Mouse (Mus musculus) c-Kit-negative CD71-positive TER-119-positive erythroid progenitor cells, embryonic 14.5 days (primary cell): ENCODE results near the gene Disp1.

ENCODE experiments used
- DNase-seq: peaks from one replicate; pipeline ENCODE4 v3.0.0-alpha.2; 2013; ENCODE audit warnings: low read depth, low spot score

Gene Disp1

GRCm38 (mm10) chr1:183041703-183042102 lies 179.6 kb downstream of the Disp1 start:
- DNase-seq = no peak

DNA sequence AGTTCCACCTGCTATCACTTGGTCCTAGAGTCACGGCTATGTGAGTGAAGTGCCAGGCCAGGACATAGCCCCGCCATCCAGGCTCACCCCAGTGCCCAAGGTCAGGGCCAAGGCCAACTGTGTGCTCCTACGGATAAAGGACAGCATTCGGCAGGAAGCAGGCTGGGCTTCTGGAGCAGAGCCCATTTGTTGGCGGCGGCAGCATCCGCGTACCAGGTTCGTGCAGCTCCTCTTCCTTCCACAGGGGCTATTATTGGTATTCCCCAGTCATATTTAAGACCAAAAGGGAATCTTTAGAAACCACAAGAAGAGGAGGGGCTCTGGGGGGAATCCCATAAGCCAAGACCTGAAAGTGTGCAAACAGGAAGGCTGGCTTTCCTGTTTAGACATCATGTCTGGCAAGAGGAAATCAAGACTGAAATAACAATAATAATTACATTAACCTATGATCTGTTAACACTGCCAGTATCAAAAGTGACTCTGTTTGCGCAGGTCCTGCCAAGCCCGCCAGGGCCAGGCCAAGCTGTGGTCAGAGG lies 180.4 kb downstream of the Disp1 start:
- no peak for DNase-seq

GRCm38 (mm10) chr1:183039881-183040708 lies 181.2 kb downstream of the Disp1 start:
- no peak for DNase-seq

- no peak for DNase-seq
These were observed 181.9 kb downstream of the Disp1 start for GRCm38 (mm10) chr1:183039404-183039803.
